Mouse (Mus musculus): ENCODE data around the gene Susd1. TPM values are rescaled to one million over a fixed set of nuclear protein-coding genes. Genes with fewer than 3 reads are reported as not detected.

Gene Susd1
- total RNA-seq, 4 experiments from 2014 or later: 3.7 to 7.8 (median 4.9) TPM

- DNase-seq: no peak
These were observed 156.3 kb downstream of the Susd1 start for GRCm38 (mm10) chr4:59282137-59282536.

- DNase-seq: no peak
These were observed 157.6 kb downstream of the Susd1 start for GRCm38 (mm10) chr4:59280876-59281275.

GRCm38 (mm10) chr4:59279111-59279510 lies 159.3 kb downstream of the Susd1 start:
- no peak for DNase-seq

GRCm38 (mm10) chr4:59278410-59278809 lies 160.0 kb downstream of the Susd1 start:
- no peak for DNase-seq

- DNase-seq: no peak
These were observed 160.5 kb downstream of the Susd1 start for GRCm38 (mm10) chr4:59277958-59278357.

- no peak for DNase-seq
These were observed 162.5 kb downstream of the Susd1 start for GRCm38 (mm10) chr4:59275956-59276355.

- no peak for DNase-seq
These were observed 162.9 kb downstream of the Susd1 start for GRCm38 (mm10) chr4:59275494-59275893.

GRCm38 (mm10) chr4:59274136-59274535 lies 164.3 kb downstream of the Susd1 start:
- no peak for DNase-seq

- DNase-seq: no peak
These were observed 165.1 kb downstream of the Susd1 start for GRCm38 (mm10) chr4:59273342-59273741.

GRCm38 (mm10) chr4:59265631-59266030 lies 172.8 kb downstream of the Susd1 start:
- no peak for DNase-seq

GRCm38 (mm10) chr4:59265182-59265581 lies 173.3 kb downstream of the Susd1 start:
- no peak for DNase-seq

Other genes starting within 250 kb of the Susd1 start
- gene Ugcg, start 249.4 kb downstream of the Susd1 start, total RNA-seq (2022): 10 to 100 TPM; 34.6 to 58.9 (median 48.2) TPM
- 100 to 1,000 TPM in 3 of 4 experiments, 10 to 100 TPM in 1; 89.8 to 110 (median 102) TPM for gene Ptbp3, start 110.7 kb upstream of the Susd1 start, total RNA-seq (2022)
- gene Hsdl2, start 142.9 kb upstream of the Susd1 start, total RNA-seq (2022): 10 to 100 TPM; 63.8 to 85.7 (median 71.5) TPM
- 10 to 100 TPM; 15.8 to 21.1 (median 18.8) TPM for gene E130308A19Rik, start 187.6 kb upstream of the Susd1 start, total RNA-seq (2022)